Mouse (Mus musculus) C2C12 (cell line): Measurements from ENCODE around the gene Mrpl50. TPM values are rescaled to one million over a fixed set of nuclear protein-coding genes. Genes with fewer than 3 reads are reported as not detected.
"Not testable (repeated sequence)": the region's sequence is repeated elsewhere in the genome, so short reads cannot be mapped to it uniquely, and the experiment has no call there.

Source experiments
- H3K27me3 ChIP-seq: one replicate; pipeline ENCODE4 v1.6.1; 2011; ENCODE audit not compliant: control insufficient read depth, insufficient read depth, insufficient read length
- H3K36me3 ChIP-seq: one replicate; pipeline ENCODE4 v1.6.1; 2011; ENCODE audit not compliant: control insufficient read depth, insufficient read depth
- H3K4me3 ChIP-seq: one replicate; pipeline ENCODE4 v1.5.1; 2011; ENCODE audit warnings: mild to moderate bottlenecking, control low read depth; ENCODE audit not compliant: poor library complexity, insufficient read depth, severe bottlenecking
- H3K79me2 ChIP-seq: one replicate; pipeline ENCODE4 v1.6.1; 2011; ENCODE audit not compliant: control insufficient read depth, insufficient read depth
- H3K79me3 ChIP-seq: one replicate; pipeline ENCODE4 v1.6.1; 2011; ENCODE audit warnings: low read depth, control low read depth
- H3ac ChIP-seq: one replicate; pipeline ENCODE3; 2011; ENCODE audit warnings: low read depth; ENCODE audit not compliant: control insufficient read depth, insufficient read length
- CEBPB ChIP-seq: IDR thresholded peaks from one replicate; pipeline ENCODE4 v1.6.1; 2011; ENCODE audit warnings: low read depth, mild to moderate bottlenecking, control low read depth, moderate library complexity
- CTCF ChIP-seq: IDR thresholded peaks from one replicate; pipeline ENCODE4 v1.5.1; 2011; ENCODE audit not compliant: control insufficient read depth, insufficient read depth, insufficient read length
- FOSL1 ChIP-seq: IDR thresholded peaks from one replicate; pipeline ENCODE4 v1.8.0; 2011; ENCODE audit warnings: mild to moderate bottlenecking, low read length; ENCODE audit not compliant: poor library complexity, insufficient read depth, severe bottlenecking
- MAX ChIP-seq: IDR thresholded peaks from one replicate; pipeline ENCODE4 v1.6.1; 2011; ENCODE audit warnings: mild to moderate bottlenecking, control low read depth
- MYOD1 ChIP-seq: IDR thresholded peaks from one replicate; pipeline ENCODE4 v1.6.1; 2011; ENCODE audit warnings: low read depth; ENCODE audit not compliant: control insufficient read depth, insufficient read length
- MYOG ChIP-seq: IDR thresholded peaks from one replicate; pipeline ENCODE4 v1.6.1; 2011; ENCODE audit not compliant: control insufficient read depth, insufficient read length; ENCODE audit errors: extremely low read depth
- USF1 ChIP-seq: IDR thresholded peaks from one replicate; pipeline ENCODE4 v1.6.1; 2011; ENCODE audit warnings: low read depth, mild to moderate bottlenecking, control low read depth, moderate library complexity
- polyA plus RNA-seq: library from polyadenylated mRNA; unstranded; fragments of >200 nt; fragmentation: generic; extraction: Trizol; gene quantifications from one replicate; pipeline ENCODE4 v1.2.1, GENCODE M21; 2012; ENCODE audit warnings: missing spikeins

Gene Mrpl50
- polyA plus RNA-seq, 1 experiment: 16.0 TPM

DNA sequence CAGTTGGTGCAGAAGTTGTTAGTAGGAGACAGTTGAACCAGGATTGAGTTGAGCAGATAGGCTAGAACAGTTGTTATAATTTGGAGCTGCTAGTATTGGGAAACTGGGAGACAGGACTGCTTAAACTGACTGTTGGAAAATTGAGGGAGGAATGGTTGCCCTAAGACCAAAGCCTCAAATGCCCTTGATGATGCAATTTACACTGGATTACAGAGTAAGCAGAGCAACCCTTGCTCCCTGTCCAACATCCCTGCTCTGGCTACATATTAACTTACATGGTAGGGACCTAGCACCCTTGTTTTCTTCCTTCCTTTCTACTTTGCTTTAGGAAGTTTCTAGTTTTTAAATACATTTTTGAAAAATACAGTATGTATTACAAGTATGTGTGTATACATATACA lies 35.5 kb downstream of the Mrpl50 start:
- no peaks in the 10 kb centered on the region for H3K79me3 ChIP-seq
- no peaks in the 10 kb centered on the region for H3K79me2 ChIP-seq
- no peaks in the 10 kb centered on the region for H3K27me3 ChIP-seq
- no peak for TF ChIP-seq FOSL1
- no peak for TF ChIP-seq MAX
- no peak for TF ChIP-seq CTCF
- TF ChIP-seq CEBPB: no peak
- TF ChIP-seq MYOD1: no peak
- TF ChIP-seq MYOG: no peak
- TF ChIP-seq USF1: no peak
- no peak overlapping the region for H3K4me3 ChIP-seq
- H3K36me3 ChIP-seq: no peaks in the 10 kb centered on the region
- no peak overlapping the region for H3ac ChIP-seq

- H3K4me3 ChIP-seq: no peak overlapping the region
- TF ChIP-seq CEBPB: no peak
- TF ChIP-seq USF1: no peak
- TF ChIP-seq FOSL1: no peak
- no peak for TF ChIP-seq MYOD1
- no peak for TF ChIP-seq MYOG
- no peak for TF ChIP-seq CTCF
- TF ChIP-seq MAX: no peak
Observed at GRCm38 (mm10) chr4:49480896-49481295, 40.0 kb downstream of the Mrpl50 start.

GRCm38 (mm10) chr4:49480104-49480760 lies 40.7 kb downstream of the Mrpl50 start:
- peaks cover 3% of the 10 kb centered on the region for H3K27me3 ChIP-seq
- no peak overlapping the region for H3ac ChIP-seq
- H3K4me3 ChIP-seq: no peak overlapping the region
- H3K79me3 ChIP-seq: no peaks in the 10 kb centered on the region
- no peaks in the 10 kb centered on the region for H3K36me3 ChIP-seq
- H3K79me2 ChIP-seq: no peaks in the 10 kb centered on the region
- TF ChIP-seq CTCF (no peak), MYOG (no peak), FOSL1 (no peak), MYOD1 (no peak), USF1 (no peak), CEBPB (no peak), MAX (no peak)

More at GRCm38 (mm10) chr4:49480896-49481295, 40.0 kb downstream of the Mrpl50 start:
- Histone ChIP-seq H3K27me3 (peaks cover 3% of the 10 kb centered on the region), H3ac (no peak overlapping the region), H3K79me3 (no peaks in the 10 kb centered on the region), H3K36me3 (no peaks in the 10 kb centered on the region), H3K79me2 (no peaks in the 10 kb centered on the region)

DNA sequence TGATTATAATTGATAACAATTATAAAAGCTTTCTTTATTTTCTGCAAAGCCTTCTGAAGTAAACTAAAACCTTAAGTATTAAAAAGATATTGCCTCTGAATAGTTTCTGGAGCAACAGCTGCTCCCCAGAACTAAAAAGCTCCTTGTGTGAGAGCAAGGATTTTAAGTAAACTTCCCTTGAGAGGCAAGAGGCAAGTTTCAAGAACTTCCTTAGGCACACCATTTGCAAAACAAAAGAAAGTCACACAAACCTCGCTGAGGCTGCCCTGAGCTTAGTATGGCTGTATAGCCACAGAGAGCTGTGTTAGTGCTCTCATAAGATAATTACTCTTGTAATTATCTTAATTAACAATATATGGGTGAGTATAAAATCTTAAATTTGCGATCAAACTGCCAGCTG lies 41.9 kb downstream of the Mrpl50 start:
- H3K27me3 ChIP-seq, H3ac ChIP-seq, H3K4me3 ChIP-seq, H3K79me3 ChIP-seq, H3K36me3 ChIP-seq, H3K79me2 ChIP-seq: not testable (repeated sequence)

DNA sequence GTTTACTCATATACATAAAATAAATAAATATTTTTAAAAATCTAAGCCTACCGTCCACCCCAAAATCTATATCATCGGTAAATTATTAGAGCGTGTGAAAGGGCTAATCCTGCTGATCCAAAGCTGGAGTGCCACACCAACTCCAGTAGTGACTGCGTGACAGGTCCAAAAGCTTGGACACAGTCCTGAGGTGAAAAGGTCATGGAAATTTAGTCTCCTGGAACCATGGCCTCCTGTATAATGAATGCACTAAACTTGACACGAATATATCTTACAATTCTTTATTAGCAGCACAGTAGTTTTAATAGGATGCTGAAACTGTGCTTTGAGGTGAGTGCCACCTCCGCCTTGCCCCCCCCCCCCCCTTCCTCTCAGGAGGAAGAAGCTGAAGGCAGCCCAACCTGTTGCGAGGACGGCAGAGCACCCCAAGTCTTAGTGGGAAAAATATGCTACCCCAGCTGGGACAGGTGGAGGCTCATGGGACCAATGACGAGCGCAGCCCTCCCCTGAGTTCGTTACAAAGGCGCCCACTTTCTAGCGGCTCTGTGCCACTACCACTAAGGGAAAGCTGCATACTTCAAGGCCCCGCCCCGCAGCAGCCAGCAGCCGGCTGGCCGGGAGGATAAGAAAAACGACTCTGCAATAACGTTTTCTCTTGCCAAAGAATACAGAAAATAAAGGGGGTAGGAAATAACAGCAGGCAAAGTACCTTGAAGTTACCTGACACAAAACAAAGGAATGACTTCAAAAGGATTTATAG lies 42.6 kb downstream of the Mrpl50 start:
- H3ac ChIP-seq: no peak overlapping the region
- TF ChIP-seq USF1 (no peak), MYOD1 (no peak), CTCF (no peak), CEBPB (no peak), MYOG (no peak), FOSL1 (no peak), MAX (no peak)
- no peaks in the 10 kb centered on the region for H3K36me3 ChIP-seq
- H3K27me3 ChIP-seq: peaks cover 3% of the 10 kb centered on the region
- no peaks in the 10 kb centered on the region for H3K79me2 ChIP-seq
- H3K79me3 ChIP-seq: no peaks in the 10 kb centered on the region
- H3K4me3 ChIP-seq: no peak overlapping the region

DNA sequence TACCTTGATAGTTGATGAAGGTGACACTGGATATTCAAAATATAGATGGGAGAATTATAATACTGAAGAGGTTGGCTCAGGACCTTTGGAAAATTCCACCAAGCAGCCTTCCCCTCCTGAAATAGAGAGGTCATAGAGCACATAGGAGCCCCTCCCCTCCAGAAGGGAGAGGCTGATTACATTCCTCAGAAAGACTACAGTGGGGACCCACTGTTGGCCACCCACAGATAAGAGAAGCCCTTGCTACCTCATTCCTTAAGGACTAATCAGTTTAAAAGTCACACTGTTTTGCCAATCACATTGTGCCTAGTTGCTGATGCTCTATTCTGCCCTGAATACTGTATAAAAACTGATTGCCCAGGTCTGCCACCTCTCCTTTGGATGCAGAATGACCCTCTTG lies 46.3 kb downstream of the Mrpl50 start:
- no peaks in the 10 kb centered on the region for H3K27me3 ChIP-seq
- H3K36me3 ChIP-seq: no peaks in the 10 kb centered on the region
- no peak overlapping the region for H3K4me3 ChIP-seq
- TF ChIP-seq CEBPB (no peak), MYOG (no peak), CTCF (no peak), FOSL1 (no peak)
- H3K79me2 ChIP-seq: no peaks in the 10 kb centered on the region
- H3ac ChIP-seq: no peak overlapping the region
- H3K79me3 ChIP-seq: no peaks in the 10 kb centered on the region
